Mouse (Mus musculus) megakaryocyte progenitor cell, adult 5-6 weeks (primary cell): ENCODE data around the gene Ryr1. TPM values are rescaled to one million over a fixed set of nuclear protein-coding genes. Genes with fewer than 3 reads are reported as not detected.

Experiments
- ATAC-seq: replicated peaks from 2 replicates; pipeline ENCODE4 v1.8.0; 2016; ENCODE audit warnings: mild to moderate bottlenecking, moderate TSS enrichment, inconsistent platforms; ENCODE audit not compliant: poor library complexity
- total RNA-seq, 2 experiments: library from RNA; stranded (forward) in 1 of 2; stranded (reverse) in 1 of 2; fragments of 157-497, 149-512 nt in 1 of 2; fragments of 200-1000 nt in 1 of 2; gene quantifications; 2 replicates each; pipeline versions ENCODE4 v1.2.3 to v1.2.4; 2015 to 2017

The Ryr1 gene
- total RNA-seq (2015) (0.24 and 1.1 TPM in 2 replicates), total RNA-seq (2017) (0.12 and 0.44 TPM in 2 replicates)

DNA sequence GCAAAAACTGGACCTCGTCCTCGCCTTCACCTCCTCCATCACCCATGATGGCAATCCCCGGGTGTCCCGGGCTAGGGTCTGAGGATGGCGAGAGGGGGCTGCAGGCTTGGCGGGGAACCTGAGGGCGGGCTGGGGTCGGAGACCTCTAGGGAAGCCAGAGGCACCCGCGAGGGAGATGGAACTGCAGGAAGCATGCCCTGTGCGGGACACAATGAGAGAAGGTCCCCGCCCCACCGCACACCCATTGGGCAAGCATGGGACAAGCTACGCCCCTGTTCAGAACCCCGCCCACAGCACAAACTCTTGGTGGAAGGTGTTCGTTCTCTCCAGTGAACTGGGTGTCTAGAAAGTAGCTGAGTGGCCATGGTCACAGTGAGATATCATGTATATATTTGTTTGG is at the start of gene Ryr1:
Ryr1 (minus strand) TSS at position 210 of the 400 bp plus-strand sequence.
- peak; percentile 91 for ATAC-seq

- ATAC-seq = no peak
Observed at GRCm38 (mm10) chr7:29172390-29173016, 47.5 kb upstream of the Ryr1 start.

- ATAC-seq = no peak
Observed at GRCm38 (mm10) chr7:29171562-29172097, 46.7 kb upstream of the Ryr1 start.

- peak; percentile 32 for ATAC-seq
Observed at GRCm38 (mm10) chr7:29170755-29171561, 46.0 kb upstream of the Ryr1 start.

GRCm38 (mm10) chr7:29170066-29170754 is 45.2 kb upstream of the Ryr1 start, which contains the start of the genes Ggn and Spred3:
TSS of gene Ggn (plus strand) at chr7:29170210.
TSS of gene Spred3 (minus strand) at chr7:29170411.
- ATAC-seq = peak; percentile 64

DNA sequence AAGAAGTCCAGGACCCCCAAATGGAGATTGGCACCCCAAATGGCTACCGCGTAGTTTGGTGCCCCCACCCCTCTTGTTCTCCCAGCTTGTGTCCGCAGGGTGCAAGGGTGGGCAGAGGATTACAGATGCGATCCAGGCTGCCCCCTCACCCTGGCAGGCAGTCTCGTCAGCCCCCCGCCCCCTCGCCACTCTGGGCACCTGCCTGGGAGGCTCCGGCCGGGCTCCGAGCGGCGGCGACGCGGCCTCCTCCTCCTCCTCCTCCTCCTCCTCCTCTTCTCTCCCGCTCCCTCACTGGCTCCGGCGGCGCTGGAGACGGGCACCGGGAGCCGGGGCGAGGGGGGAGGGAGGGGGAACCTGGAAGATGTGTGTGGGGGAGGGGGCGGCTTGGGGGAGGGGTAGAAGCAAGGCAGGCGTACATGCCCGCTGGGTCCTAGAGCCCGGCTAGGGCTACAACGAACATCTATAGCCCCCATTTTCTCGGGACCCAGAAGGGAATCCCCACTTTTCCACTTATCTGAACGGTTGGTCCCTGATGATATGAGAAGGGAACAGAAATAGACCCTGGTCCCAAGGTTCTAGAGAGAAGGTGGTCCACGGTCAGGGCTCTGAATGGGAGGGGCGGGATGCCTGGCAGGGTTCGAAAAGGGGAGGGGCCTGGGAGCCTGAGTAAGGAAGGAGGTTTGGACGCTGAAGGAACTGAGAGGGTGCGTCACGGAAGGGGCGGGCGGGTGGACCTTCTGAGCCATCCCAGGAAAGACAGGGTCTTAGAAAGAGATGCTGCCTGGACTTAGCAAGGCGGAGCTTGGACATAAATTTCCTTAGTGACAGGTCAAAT is 44.5 kb upstream of the Ryr1 start:
- ATAC-seq = peak; percentile 53

GRCm38 (mm10) chr7:29168791-29169230 is 43.8 kb upstream of the Ryr1 start:
- ATAC-seq = no peak

DNA sequence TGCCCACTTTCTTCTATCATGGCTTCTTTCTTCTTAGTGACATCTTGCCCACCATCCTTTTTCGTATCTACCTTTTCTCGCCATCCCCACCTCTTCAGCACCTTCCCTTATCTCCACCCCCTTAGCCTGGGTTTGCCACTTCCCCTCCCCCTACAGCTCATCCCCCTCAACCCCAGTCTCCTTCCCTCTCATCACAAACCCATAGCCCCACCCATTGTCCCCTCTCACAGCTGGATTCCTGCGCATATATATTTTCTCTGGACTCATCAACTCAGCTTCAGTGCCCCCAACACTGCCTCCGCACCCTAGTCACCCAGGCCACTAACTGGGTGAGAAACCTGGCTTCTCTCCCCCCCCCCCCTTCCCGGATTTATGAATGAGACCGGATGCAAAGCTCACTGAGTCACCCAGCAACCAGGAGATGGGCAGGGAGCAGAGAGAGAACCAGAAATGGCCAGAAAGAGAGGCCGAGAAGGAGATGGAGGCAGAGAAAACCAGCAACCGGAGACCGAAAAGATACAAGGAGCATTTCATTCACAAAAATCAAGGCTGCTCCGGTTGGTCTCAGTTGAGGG is 43.2 kb upstream of the Ryr1 start:
- ATAC-seq = no peak

GRCm38 (mm10) chr7:29167656-29168055 is 42.7 kb upstream of the Ryr1 start:
- no peak for ATAC-seq

DNA sequence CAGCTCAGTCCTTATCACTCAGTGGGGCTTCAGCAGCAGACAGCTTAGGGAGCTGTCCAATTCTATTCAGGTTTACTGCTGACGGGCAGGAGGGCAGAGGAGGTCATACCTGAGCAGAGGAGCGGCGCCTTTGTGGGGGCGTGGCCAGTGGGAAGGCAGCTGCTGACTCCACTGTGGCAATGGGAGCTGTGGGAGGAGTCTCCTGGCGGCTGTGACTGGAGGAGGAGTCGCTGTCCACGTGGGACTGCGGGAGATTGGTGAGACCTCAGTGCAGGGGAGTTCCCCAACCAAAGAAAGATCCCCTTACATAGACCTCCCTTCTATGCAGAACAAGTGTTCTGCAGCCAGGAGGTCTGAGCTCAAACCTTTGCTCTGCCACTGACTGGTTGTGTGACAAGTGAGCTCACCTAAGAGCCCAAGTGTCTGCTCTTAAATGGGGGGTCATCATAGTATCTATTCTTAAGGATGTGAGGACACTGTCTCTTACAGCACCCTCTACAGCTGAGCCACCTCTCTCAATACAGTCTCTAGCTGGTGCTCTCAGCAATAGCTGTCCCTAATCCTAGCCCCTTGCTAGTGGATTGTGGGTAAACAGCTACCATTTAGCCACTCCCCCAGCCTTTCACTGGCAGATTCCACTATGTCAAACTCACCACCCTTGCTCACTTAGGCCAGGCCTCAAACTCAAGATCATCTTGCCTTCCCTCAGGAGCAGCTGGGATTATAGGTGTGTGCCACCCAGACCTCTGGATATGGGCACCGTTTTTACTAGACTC is 38.0 kb upstream of the Ryr1 start:
- ATAC-seq = peak; percentile 98

- ATAC-seq = no peak
Observed at GRCm38 (mm10) chr7:29162294-29162693, 37.3 kb upstream of the Ryr1 start.

DNA sequence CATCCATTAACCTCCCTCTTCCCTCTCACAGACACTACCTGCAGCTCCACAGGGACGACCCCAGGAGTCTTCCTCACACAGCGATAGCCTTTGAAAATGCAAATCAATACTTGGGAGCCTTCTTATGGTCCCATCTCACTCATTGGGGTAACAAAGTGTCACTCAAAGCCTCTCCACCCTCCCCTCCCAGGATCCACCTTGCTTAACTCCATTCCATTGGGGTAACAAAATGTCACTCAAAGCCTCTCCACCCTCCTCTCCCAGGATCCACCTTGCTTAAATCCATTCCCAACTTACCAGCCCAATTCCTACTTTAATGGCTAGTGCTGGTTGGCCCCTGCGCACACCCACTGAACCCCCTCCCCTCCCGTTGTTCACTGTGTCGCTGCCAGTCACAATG is 33.3 kb upstream of the Ryr1 start:
- no peak for ATAC-seq

- ATAC-seq = peak; percentile 96
Observed at GRCm38 (mm10) chr7:29155838-29156782, 31.1 kb upstream of the Ryr1 start, which contains the start of gene Fam98c. TSS of gene Fam98c (minus strand) at chr7:29156234.

DNA sequence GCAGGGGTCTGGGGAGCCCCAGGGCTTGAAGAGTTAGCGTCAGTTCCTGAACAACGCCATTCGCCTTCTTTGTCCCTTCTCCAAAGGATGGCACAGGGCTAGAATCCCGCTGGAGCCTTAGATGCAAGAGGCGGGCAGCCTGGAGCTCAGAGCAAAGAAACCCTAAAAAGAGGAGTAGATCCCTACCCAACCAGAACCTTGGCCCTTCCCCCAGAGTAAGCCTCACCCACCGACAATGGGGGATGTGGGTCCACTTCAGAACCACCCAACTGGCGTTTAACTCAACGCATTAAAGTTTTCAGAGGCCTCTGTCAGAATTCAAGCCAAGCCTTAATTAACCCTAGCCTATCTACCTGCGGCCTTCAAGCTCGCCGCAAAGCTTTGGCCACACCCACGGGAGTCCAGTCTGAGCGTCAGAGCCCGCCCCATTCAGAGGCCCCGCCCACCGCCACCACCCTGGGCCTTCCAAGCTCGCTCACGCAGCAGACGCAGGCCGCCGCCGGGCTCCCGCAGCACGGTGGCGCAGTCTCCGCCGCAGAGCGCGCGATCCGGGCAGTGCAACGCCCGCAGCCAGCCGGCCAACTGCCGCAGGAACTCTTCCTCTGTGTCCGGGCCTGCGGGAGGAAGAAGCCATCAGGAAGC is 30.3 kb upstream of the Ryr1 start:
- ATAC-seq = peak; percentile 81

- ATAC-seq = no peak
Observed at GRCm38 (mm10) chr7:29154018-29154720, 29.2 kb upstream of the Ryr1 start.

DNA sequence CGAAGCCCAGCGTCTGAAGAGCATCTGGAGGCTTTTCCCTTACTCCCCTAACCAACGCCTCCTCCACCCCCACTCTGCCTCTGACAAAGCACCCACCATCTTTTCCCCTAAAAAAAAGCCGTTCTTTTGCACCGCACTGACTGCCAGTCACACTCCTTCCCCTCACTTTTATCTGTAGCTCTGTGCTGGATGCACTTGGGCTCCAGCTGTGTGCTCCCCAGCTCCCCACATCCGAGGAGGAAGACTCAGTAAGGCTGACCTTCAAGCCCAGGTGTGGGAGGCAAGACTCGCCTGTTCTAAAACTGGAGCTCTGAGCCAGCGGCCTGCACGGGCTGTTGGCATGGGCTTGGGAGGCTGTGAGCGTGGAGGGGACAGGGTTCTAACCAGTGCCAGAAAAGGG is 26.5 kb upstream of the Ryr1 start:
- no peak for ATAC-seq

GRCm38 (mm10) chr7:29148771-29149170 is 23.8 kb upstream of the Ryr1 start:
- no peak for ATAC-seq
